Mouse (Mus musculus): ENCODE measurements around the gene Tmem247. TPM values are rescaled to one million over a fixed set of nuclear protein-coding genes. Genes with fewer than 3 reads are reported as not detected.

Tmem247 gene
- not detected for total RNA-seq (2022)

DNA sequence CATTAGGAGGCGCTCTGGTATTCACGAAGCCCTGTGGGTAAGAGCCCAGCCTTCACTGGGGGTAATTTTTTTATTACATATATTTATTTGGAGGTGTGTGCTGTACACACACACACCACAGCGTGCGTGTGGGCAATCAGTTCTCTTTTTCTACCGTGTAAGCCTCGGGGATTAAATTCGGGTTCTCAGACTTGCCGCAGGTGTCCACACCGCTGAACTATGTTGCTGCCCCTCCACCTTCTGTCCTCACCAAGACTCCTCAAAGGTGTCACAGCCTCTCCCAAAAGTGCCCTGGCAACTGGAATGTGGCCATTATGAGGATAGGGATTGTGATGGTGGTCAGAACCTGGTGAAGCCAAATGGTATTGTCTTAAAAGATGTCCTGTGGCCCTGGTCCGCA, at the start of gene Tmem247:
TSS of gene Tmem247 (plus strand) at position 301 of the 400 bp plus-strand sequence.
- DNase-seq, result no peak

DNA sequence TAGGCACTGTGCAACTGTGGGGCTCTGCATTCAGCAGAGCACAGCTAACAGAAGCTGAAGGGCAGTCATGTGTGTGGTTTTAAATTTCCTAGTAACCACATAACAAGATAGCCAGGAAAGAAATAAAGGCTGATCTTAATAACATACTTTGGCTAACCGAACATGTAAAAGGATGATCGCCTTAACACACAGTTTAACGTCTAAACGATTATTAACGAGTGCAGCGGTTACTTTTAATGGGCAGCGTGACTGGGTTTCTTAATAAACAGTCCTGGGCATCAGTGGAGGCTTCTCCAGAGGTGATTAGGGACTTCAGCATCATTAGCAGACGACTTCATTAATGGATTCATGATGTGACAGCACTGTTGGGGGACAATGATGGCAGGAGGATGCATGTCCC, 46.6 kb upstream of the Tmem247 start:
- DNase-seq, result no peak

DNA sequence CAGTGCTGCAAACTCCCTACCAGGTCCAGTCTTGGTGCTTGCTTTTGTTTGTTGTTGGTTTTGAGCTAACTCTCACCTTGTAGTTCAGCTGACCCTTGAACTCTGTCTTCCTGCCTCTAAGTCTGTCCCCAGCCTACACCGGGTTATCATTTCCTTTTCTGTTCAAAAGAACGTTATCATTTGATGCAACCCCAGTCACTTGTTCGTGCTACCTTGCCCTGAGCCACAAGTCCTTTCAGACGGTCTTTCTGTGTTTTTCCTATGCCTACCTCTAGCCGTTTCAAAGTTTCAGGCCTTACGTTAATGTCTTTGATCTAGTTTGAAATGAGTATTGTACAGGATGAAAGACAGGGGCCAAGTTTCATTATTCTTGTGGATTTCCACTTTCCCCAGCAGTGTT, 44.5 kb upstream of the Tmem247 start:
- no peak for DNase-seq

DNA sequence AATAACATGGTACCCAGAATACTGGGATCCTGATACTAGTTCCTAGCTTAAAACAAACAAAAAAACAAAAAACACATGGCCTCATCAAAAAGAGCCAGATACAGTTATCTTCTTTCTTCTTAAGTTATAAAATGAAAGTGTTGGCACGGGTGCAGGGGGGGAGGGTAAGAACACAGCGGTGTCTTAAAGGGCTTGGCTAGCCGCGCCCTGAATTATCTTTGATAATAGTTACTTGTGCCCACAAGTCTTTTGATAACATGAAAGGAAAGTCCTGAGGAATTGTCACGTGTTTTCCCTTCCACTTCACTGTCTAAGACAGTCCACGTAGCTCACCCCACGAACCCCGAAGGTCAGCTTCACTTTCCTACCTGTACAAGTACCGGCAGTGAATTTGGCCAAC, 40.2 kb upstream of the Tmem247 start:
- DNase-seq, result no peak

DNA sequence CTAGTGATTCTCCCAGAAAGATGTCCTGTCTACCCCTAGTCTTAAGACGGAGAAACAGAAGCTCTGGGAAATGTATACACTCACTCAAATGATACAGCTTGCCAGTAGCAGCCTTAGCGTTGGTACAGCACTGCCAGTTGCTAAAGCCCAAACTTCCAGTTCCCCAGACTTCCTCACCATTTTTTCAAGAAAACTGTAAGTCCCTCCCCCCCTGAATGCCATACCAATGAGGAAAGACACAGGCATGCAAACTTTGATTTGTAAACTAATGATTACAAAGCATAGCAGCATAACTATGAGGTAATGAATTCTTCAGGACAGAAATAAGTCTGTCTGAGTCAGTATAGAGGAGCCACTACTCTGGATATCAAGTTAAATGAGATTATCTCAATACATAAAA, 39.4 kb upstream of the Tmem247 start:
- no peak for DNase-seq

DNA sequence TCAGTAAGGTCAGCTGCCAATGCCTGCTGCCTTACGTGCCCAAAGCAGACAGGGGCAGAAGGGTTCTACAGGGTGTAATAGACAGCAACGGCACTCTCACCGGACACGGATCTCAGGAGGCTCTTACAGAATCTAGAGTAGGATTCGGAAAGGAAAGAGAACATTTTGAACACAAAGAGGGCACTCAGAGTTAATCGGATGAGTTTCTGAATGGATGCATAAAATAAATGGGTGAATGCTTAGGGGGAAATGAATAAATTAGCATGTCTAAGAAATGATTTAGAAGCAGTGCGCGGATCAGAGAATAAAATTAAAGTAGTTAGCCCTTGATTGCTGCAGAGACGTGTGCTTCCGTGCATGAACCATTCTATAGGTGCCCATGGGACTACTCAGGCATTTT, 37.1 kb upstream of the Tmem247 start:
- DNase-seq, result no peak

DNA sequence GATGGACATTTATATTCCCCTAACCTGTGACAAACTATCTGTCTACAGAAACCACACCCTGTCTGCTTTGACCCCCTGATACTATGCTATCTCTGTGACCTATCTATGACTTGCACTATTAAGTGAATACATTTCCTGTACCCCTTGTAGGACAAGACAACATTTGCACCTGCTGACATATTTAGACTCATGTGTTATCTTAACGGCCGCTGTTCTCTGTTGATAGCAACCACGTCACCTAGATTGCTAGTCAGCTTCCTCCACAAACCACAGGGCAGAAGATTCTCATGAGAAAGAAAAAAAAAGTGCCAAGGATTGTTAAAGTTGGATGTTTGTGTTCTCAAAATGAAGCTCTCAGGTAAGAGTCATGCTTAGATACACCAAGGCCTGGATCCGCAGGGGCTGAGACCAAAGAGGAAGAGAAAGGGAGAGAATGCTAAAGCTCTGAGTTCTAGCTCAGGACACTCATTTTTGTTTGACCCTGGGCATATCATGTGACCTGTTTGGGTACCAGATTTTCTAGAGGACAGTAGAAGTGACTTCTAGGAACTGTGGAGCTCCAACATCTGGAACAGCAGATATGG, 36.6 kb upstream of the Tmem247 start:
- DNase-seq, result no peak

DNA sequence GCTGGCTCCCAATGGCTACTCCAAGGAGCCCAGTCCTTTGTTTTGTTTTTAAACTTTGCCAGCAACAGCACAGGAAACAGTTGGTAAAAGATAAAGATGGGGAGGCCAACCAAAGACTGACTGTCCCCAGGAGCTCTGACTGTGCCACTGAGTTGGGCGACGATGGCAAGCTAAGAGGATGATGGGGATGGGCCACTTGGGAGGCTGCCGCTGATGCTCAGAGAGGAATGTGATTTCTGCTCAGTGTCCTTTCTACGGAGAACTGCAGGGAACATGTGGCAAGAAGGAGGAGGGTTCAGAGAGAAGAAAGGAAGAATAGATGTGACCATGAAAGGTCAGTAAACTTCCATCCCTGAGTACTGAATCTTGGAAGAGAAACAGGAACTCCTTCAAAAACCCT, 22.0 kb upstream of the Tmem247 start:
- DNase-seq, result no peak

DNA sequence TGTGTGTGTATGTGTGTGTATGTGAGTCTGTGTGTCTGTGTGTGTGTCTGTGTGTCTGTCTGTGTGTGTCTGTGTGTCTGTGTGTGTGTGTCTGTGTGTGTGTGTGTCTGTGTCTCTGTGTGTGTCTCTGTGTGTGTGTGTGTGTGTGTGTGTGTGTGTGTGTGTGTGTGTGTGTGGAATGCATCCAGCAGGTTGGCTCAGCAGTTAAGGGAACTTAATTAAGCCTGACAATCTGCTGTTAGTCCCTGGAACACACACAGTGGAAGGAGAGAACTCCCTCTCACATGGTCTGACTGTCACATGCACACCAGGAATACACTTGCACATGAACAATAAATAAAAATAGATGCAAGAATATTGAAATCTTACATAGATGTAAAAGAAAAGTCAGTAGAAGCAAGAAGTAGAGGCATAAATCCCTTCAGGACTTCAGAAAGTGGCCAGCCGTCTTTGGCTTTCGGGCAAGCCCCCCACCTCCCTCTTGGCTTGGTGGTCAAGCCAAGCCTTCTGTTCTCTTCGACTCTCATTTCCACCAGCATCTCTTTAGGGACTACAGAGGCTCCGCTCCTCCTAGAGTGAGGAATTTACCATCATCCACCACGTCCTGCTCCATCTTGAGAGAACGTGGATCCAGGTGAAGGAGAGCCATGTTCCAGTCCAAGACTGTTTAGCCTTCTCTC, 19.5 kb upstream of the Tmem247 start:
- DNase-seq, result no peak

DNA sequence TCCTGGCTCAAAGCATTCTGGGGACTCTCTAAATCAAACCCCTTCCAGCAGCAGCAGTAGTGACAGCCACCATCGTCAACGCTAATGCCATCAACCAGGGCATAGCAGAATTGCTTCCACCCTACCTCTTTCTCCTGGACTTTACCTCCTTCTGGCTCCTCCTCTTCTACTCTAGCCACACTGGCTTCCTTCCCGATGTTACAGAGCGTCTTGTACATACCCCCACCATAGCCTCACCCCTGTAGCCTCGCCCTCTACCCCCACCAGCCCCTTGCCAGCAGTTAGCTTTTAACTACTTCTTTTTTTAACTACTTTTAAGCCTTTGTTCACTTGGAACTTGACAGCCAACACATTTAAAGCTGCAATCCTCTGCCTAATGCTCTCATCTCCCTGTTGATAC, 17.3 kb upstream of the Tmem247 start:
- no peak for DNase-seq

DNA sequence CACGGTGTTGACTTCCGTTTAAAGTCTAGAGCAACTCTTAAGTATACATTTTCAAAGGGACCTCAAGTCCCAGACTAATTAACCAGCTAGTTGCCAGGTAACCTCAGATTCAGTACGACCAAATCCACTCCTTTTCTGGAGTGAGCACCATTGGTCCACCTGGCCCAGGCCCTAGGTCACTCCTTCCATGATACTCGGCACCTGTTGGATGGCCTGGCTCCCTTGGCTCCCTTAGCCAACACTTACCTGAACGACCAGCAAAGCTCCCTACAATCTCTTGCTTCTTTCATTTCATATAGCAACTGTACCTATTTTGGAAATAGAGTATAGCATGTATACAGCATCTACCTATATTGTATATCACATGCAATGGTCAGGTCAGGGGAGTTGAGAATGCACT, 16.6 kb upstream of the Tmem247 start:
- no peak for DNase-seq

DNA sequence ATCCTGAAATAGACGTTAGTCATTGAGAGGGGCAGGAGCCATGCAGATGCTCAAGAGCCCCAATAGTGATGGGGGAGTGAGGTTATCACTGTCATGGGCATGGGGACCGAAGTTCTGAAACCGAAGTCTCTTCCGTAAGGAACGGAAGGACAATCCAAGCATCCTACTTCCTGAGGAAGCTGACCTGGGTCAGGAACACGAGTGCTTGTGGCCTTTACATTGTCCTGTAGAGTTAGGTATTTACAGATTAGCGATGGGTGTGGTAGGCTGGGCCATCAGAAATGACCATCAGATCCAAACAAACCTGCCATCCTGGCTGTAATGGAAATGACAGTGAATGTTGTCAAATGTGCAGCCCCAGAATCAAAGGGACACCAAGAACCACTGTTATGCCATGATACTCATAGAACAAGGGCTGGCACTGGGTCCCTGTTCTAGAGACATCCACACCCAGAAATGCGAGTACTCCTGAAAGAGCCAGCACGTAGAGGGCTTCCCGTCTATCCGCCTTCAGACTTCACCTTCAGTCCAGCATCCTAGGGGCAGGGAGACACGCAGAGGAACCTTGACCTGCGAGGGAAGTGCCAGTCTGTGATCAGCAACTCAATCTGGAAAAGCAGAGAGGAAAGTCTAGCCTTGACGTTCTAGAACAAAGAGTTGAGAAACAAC, 14.6 kb upstream of the Tmem247 start:
- no peak for DNase-seq

DNA sequence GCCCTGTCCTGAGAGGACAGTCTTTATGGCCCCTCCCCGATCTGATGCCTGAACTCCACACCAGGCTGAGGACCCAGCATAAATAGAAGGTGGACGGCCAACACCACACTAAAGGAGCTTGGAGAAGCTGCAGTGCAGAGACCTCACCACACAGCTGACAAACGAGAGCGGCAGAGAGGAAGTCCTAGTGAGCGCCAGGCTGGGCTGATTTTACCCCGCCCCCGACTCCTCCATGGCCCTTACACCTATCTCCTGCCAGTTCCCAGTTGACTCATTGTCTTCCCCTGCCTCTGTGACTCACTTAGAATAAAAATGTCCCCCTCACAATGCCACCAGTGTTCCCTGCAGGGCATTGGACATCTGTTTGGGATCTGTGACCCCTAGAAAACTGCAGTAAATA, 13.6 kb upstream of the Tmem247 start:
- DNase-seq, result no peak

DNA sequence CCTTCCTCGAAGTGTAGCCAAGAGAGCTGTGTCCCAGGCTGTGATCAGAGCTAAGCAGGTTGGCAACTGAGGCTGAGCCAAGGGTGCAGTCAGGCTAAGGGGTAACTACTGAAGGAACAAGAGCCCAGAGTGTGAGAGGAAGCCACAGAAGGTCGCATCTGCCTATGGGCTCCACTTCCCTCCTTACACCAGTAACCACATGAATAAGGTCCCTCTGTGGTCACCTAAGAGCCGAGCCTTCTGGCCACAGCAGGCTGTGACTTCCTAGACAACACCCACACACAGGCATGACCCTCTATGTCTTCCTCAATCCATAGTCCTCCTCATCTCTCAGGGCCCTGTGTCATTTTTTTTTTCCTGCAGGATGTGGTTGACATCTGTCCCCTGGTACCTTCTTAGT, 12.9 kb upstream of the Tmem247 start:
- no peak for DNase-seq

DNA sequence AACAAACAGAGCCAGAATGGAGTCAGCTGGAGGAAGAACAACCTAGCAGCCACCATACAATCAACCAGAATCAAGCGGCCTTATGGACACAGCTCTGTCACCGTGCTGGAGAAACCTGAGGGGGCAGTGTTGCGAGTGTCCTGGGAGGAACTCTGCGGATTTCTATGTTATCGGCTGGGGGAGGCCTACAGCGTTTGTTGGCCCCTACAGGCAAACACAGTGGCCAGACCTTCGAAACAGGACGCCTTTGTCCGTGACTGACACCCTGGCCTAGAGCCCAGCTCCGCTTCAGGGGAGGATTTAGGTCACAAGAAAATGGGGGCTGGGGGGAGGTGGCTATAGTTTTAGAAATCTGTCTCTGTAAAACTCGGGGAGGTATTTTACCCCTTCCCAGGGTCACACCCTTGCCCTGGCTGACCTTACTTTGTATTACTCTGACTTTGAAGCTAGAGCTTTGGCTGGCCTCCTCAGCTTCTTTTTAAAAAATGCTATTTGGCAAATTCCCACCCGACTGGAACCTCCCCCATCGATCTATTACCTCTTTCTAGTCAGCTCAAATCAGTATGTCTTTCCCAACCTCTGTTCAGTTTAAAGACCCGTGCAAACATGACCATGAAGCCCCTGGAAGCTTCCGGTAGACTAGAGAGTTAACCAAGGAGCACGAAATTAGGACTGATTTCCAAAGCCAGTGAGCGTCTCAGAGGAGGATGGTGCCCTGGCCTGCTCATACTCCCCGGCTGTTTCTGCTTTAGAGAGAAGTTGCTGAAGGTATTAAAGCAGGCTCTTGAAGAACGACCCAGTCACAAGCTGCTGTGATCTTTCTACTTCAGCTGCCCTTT, 11.6 kb upstream of the Tmem247 start:
- peak; percentile 35 for DNase-seq

DNA sequence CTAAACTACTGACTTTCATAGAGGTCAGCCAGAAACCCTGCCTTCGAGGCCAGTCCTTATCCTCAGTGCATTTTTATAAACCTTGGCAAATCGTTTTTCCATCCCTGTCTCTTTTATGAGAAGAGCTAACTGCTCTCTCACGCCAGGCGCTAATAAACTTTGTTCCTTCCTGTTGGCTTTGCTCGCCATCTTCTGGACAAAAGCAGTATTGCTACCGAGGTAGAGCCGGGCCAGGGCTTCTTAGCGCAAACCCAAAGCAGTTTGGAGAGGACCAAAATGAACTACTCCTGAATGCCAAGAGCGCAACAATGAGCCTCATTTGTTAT, 11.0 kb upstream of the Tmem247 start:
- DNase-seq, result peak; percentile 62

DNA sequence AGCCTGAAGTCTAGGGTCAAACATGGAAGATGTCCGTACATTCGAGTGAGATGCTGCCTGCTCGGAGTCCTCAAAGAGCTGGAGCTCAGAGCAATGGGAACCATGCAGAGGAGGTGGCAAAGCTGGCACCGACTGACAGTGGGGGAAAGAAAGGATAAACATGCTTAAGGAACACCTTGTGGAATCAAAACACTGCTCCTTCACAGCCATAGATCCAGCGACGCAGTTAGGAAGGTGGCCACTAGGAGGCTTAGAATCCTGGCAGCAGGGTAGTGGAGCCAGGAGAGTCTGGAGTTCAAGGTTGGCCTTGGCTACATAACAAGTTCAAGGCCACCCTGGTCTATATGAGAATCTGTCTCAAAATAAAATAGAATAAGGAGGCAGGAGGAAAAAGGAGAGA, 10.5 kb upstream of the Tmem247 start:
- no peak for DNase-seq

DNA sequence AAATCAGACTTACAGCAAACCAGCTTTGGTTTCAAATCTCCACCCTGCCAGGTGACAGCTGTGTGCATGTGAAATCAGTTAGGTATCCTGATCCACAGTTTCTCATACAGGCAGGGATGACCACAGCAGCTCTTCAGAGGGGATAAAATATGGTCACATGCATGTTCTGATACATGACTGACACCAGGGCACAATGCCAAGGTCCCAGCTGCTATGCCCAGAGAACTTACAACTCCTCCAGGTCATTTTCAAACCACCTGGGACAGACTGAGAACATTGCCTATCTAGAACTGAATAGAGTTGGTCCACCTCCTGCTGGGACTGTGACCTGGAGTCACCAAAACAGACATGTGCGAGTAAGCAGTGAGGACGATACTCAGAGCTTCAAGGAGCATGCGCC, 10.1 kb upstream of the Tmem247 start:
- DNase-seq, result no peak

DNA sequence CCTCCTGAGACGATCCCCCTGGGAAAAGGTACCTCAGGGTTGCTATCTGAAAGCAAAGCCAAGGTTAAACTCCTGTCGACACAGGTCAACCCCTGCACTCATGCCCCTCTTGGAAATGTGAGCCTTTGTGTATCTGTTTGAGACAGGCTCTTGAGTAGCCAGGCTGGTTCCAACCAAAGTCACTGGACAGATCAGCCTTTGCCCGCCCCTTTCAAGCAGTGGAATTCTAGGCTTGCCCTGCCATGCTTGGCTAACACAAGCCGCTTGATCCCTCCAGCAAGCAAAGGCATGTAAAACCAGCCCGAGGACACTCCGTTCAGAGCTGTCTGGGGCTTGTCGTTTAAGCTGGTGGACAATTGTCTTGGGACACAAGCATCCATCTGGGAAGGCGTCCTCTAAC, 8.8 kb upstream of the Tmem247 start:
- no peak for DNase-seq

DNA sequence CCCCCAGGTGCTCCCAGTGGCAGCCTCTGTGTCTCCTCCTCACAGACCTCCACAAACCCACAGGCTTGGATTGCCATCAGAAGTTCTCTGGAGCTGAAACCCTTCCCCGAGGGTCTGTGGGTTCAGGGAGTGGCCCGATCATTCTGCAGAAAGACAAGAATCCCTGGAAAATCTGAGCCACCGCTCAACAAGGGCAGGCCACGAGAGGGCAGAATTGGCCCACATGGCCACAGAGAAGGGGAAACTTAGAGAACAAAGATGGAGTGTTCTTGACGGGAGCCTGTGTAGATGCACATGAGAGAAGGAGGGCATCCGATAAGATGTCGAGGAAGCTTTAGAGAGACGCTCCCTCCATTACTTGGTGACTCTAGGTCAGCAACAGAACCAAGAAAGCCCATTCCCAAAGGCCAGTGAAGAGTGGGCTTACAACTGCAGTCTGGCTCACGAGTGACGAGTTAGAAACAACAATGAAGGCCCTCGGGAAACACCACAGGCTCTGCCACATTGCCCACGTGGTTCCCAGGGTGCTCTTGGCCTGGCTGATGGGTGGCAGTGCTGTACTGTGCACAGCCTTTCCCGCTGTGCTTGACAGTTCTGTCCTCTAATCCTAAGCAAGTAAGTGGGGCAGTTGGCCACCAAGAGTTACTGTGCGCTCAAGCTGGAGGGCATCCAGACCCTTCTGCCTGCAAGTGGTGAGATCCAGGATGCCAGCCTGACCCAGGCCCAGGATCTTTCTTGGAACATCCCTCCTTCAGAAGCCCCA, 7.2 kb upstream of the Tmem247 start:
- DNase-seq, result no peak

DNA sequence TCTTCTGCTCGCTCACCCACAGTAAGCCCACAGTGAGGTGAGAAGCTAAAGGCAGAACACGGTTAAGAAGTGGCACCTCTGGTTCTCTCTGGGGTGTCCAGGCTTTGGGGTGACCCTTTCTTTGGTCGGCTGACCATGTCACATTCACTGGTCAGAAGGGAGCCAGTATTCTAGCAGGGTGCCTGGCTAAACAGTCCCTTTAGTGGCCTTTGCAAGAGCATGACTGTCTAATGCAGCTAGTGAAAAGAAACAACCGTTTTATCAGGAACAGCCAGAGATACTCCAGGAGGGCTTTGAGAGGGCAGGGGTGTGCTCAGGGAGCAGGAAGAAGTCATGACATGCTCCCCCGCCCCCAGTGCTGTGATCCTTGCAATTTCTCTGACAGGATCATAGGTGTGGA, 5.9 kb upstream of the Tmem247 start:
- DNase-seq, result no peak

DNA sequence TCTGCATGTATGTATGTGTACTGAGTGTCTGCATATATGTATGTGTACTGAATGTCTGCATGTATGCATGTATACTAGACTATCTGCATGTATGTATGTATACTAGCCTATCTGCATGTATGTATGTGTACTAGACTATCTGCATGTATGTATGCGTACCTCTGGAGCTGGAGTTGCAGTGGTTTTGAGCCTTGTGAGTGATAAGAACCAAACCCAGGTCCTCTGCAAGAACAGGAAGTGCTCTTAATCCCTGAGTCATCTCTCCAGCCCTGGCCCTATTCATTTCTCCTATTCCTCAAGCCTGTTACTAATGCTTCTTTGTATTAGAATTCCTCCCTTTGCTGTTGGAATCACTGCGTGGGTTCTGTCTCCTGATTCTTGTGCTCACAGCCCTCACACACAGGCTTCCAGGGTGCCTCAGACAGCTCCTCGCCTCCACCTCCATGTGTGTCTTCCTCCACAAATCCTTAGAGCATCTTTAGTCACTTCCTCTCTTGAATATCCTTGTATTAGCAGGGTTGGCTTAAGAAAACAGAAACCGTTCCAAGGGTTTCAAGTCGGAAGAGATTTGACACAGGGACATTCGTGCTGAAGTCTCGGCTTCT, 4.0 kb upstream of the Tmem247 start:
- DNase-seq, result no peak
